Mouse (Mus musculus): ENCODE measurements around the gene Sult2a7. TPM values are rescaled to one million over a fixed set of nuclear protein-coding genes. Genes with fewer than 3 reads are reported as not detected.

Gene Sult2a7
- polyA plus RNA-seq (2014; fragmentation: Nextera tagmentation; extraction: Ambion mirVana), result not detected in 2 replicates

- WGBS, result 86% methylated on average over 4 of the region's 4 CpGs
- Histone ChIP-seq H3K27me3 (replicated peaks; ENCODE audit: control insufficient read depth, insufficient read depth, low read length) (no peaks in the 10 kb centered on the region), H3K4me3 (ENCODE audit: low read depth, low read length) (no peak within 1 kb of the TSS)
These were observed at the start of gene Sult2a7 for GRCm38 (mm10) chr7:14494130-14494529. Gene Sult2a7, minus strand, starts transcription at chr7:14494230.

GRCm38 (mm10) chr7:14525280-14525679, 31.2 kb upstream of the Sult2a7 start:
- Histone ChIP-seq H3K36me3 (ENCODE audit: control insufficient read depth, insufficient read depth, low read length) (no peaks in the 10 kb centered on the region), H3K9me3 (ENCODE audit: control insufficient read depth, low read length) (peaks cover 5% of the 10 kb centered on the region; the same call in 1 of the 2 replicates), H3K27ac (ENCODE audit: low read depth, low read length) (no peak overlapping the region), H3K4me1 (replicated peaks; ENCODE audit: control insufficient read depth, insufficient read depth, low read length) (no peaks in the 10 kb centered on the region), H3K4me3 (ENCODE audit: low read depth, low read length) (no peak overlapping the region), H3K9ac (ENCODE audit: low read depth, low read length) (no peak overlapping the region), H3K4me2 (no peak overlapping the region), H3K27me3 (replicated peaks; ENCODE audit: control insufficient read depth, insufficient read depth, low read length) (no peaks in the 10 kb centered on the region)
- ATAC-seq (replicated peaks; ENCODE audit: low FRiP score) (peak; percentile 41; the same call in 1 of the 2 replicates), DNase-seq (ENCODE audit: low spot score) (no peak)
- WGBS, result 47% methylated on average over 1 of the region's 1 CpGs

More at GRCm38 (mm10) chr7:14494130-14494529, at the start of gene Sult2a7:
- peaks cover 6% of the 10 kb centered on the region; the same call in 1 of the 2 replicates for H3K9me3 ChIP-seq (ENCODE audit: control insufficient read depth, low read length)
- no peaks in the 10 kb centered on the region for H3K36me3 ChIP-seq (ENCODE audit: control insufficient read depth, insufficient read depth, low read length)
- DNase-seq (ENCODE audit: low spot score), result no peak
- no peak within 1 kb of the TSS for H3K4me2 ChIP-seq
- no peaks in the 10 kb centered on the region for H3K4me1 ChIP-seq (replicated peaks; ENCODE audit: control insufficient read depth, insufficient read depth, low read length)
- H3K9ac ChIP-seq (ENCODE audit: low read depth, low read length), result no peak within 1 kb of the TSS
- H3K27ac ChIP-seq (ENCODE audit: low read depth, low read length), result no peak within 1 kb of the TSS
- ATAC-seq (replicated peaks; ENCODE audit: low FRiP score), result no peak

GRCm38 (mm10) chr7:14522636-14523035, 28.6 kb upstream of the Sult2a7 start:
- no peak overlapping the region for H3K4me2 ChIP-seq
- WGBS, result 70% methylated on average over 1 of the region's 1 CpGs
- peaks cover 5% of the 10 kb centered on the region; the same call in 1 of the 2 replicates for H3K9me3 ChIP-seq (ENCODE audit: control insufficient read depth, low read length)
- no peaks in the 10 kb centered on the region for H3K4me1 ChIP-seq (replicated peaks; ENCODE audit: control insufficient read depth, insufficient read depth, low read length)
- H3K36me3 ChIP-seq (ENCODE audit: control insufficient read depth, insufficient read depth, low read length), result no peaks in the 10 kb centered on the region
- no peaks in the 10 kb centered on the region for H3K27me3 ChIP-seq (replicated peaks; ENCODE audit: control insufficient read depth, insufficient read depth, low read length)
- H3K27ac ChIP-seq (ENCODE audit: low read depth, low read length), result no peak overlapping the region
- H3K4me3 ChIP-seq (ENCODE audit: low read depth, low read length), result no peak overlapping the region
- DNase-seq (ENCODE audit: low spot score), result no peak
- no peak for ATAC-seq (replicated peaks; ENCODE audit: low FRiP score)
- H3K9ac ChIP-seq (ENCODE audit: low read depth, low read length), result no peak overlapping the region

- no peak overlapping the region for H3K4me2 ChIP-seq
- H3K36me3 ChIP-seq (ENCODE audit: control insufficient read depth, insufficient read depth, low read length), result no peaks in the 10 kb centered on the region
- H3K9ac ChIP-seq (ENCODE audit: low read depth, low read length), result no peak overlapping the region
- no peaks in the 10 kb centered on the region for H3K27me3 ChIP-seq (replicated peaks; ENCODE audit: control insufficient read depth, insufficient read depth, low read length)
- 73% methylated on average over 3 of the region's 3 CpGs for WGBS
- H3K27ac ChIP-seq (ENCODE audit: low read depth, low read length), result no peak overlapping the region
- DNase-seq (ENCODE audit: low spot score), result no peak
- no peak for ATAC-seq (replicated peaks; ENCODE audit: low FRiP score)
- no peaks in the 10 kb centered on the region; the same call in 1 of the 2 replicates for H3K9me3 ChIP-seq (ENCODE audit: control insufficient read depth, low read length)
- no peaks in the 10 kb centered on the region for H3K4me1 ChIP-seq (replicated peaks; ENCODE audit: control insufficient read depth, insufficient read depth, low read length)
- H3K4me3 ChIP-seq (ENCODE audit: low read depth, low read length), result no peak overlapping the region
These were observed 24.3 kb upstream of the Sult2a7 start for GRCm38 (mm10) chr7:14518301-14518700.

GRCm38 (mm10) chr7:14492886-14493285, 1.1 kb downstream of the Sult2a7 start:
- H3K4me2 ChIP-seq, result no peak overlapping the region
- H3K9me3 ChIP-seq (ENCODE audit: control insufficient read depth, low read length), result peaks cover 6% of the 10 kb centered on the region; the same call in 1 of the 2 replicates
- H3K4me1 ChIP-seq (replicated peaks; ENCODE audit: control insufficient read depth, insufficient read depth, low read length), result no peaks in the 10 kb centered on the region
- 62% methylated on average over 3 of the region's 3 CpGs for WGBS
- ATAC-seq (replicated peaks; ENCODE audit: low FRiP score) (no peak), DNase-seq (ENCODE audit: low spot score) (no peak)
- H3K27me3 ChIP-seq (replicated peaks; ENCODE audit: control insufficient read depth, insufficient read depth, low read length), result no peaks in the 10 kb centered on the region
- H3K27ac ChIP-seq (ENCODE audit: low read depth, low read length), result no peak overlapping the region
- no peak overlapping the region for H3K4me3 ChIP-seq (ENCODE audit: low read depth, low read length)
- no peaks in the 10 kb centered on the region for H3K36me3 ChIP-seq (ENCODE audit: control insufficient read depth, insufficient read depth, low read length)
- H3K9ac ChIP-seq (ENCODE audit: low read depth, low read length), result no peak overlapping the region

GRCm38 (mm10) chr7:14446534-14446933, 47.5 kb downstream of the Sult2a7 start, which contains the start of gene Sult2a8:
Gene Sult2a8, minus strand, starts transcription at chr7:14446769.
- no peaks in the 10 kb centered on the region for H3K9me3 ChIP-seq (ENCODE audit: control insufficient read depth, low read length)
- H3K9ac ChIP-seq (ENCODE audit: low read depth, low read length), result no peak within 1 kb of the TSS
- no peaks in the 10 kb centered on the region for H3K27me3 ChIP-seq (replicated peaks; ENCODE audit: control insufficient read depth, insufficient read depth, low read length)
- H3K36me3 ChIP-seq (ENCODE audit: control insufficient read depth, insufficient read depth, low read length), result no peaks in the 10 kb centered on the region
- no peak within 1 kb of the TSS for H3K4me2 ChIP-seq
- no peak for ATAC-seq (replicated peaks; ENCODE audit: low FRiP score)
- DNase-seq (ENCODE audit: low spot score), result no peak
- no peak within 1 kb of the TSS for H3K27ac ChIP-seq (ENCODE audit: low read depth, low read length)
- H3K4me3 ChIP-seq (ENCODE audit: low read depth, low read length), result no peak within 1 kb of the TSS
- no peaks in the 10 kb centered on the region for H3K4me1 ChIP-seq (replicated peaks; ENCODE audit: control insufficient read depth, insufficient read depth, low read length)
- 71% methylated on average over 3 of the region's 3 CpGs for WGBS

GRCm38 (mm10) chr7:14439581-14439980, 54.4 kb downstream of the Sult2a7 start:
- no peak for DNase-seq (ENCODE audit: low spot score)
- Histone ChIP-seq H3K4me3 (ENCODE audit: low read depth, low read length) (no peak overlapping the region), H3K27ac (ENCODE audit: low read depth, low read length) (no peak overlapping the region), H3K27me3 (replicated peaks; ENCODE audit: control insufficient read depth, insufficient read depth, low read length) (no peaks in the 10 kb centered on the region), H3K9me3 (ENCODE audit: control insufficient read depth, low read length) (peaks cover 5% of the 10 kb centered on the region; the same call in 1 of the 2 replicates), H3K36me3 (ENCODE audit: control insufficient read depth, insufficient read depth, low read length) (no peaks in the 10 kb centered on the region), H3K9ac (ENCODE audit: low read depth, low read length) (no peak overlapping the region), H3K4me2 (no peak overlapping the region), H3K4me1 (replicated peaks; ENCODE audit: control insufficient read depth, insufficient read depth, low read length) (no peaks in the 10 kb centered on the region)
- no peak for ATAC-seq (replicated peaks; ENCODE audit: low FRiP score)

GRCm38 (mm10) chr7:14438484-14438883, 55.5 kb downstream of the Sult2a7 start:
- WGBS, result 61% methylated on average over 1 of the region's 1 CpGs
- Histone ChIP-seq H3K27ac (ENCODE audit: low read depth, low read length) (no peak overlapping the region), H3K36me3 (ENCODE audit: control insufficient read depth, insufficient read depth, low read length) (no peaks in the 10 kb centered on the region), H3K27me3 (replicated peaks; ENCODE audit: control insufficient read depth, insufficient read depth, low read length) (no peaks in the 10 kb centered on the region), H3K4me3 (ENCODE audit: low read depth, low read length) (no peak overlapping the region), H3K9me3 (ENCODE audit: control insufficient read depth, low read length) (peaks cover 5% of the 10 kb centered on the region; the same call in 1 of the 2 replicates), H3K4me2 (no peak overlapping the region), H3K4me1 (replicated peaks; ENCODE audit: control insufficient read depth, insufficient read depth, low read length) (no peaks in the 10 kb centered on the region), H3K9ac (ENCODE audit: low read depth, low read length) (no peak overlapping the region)
- DNase-seq (ENCODE audit: low spot score) (no peak), ATAC-seq (replicated peaks; ENCODE audit: low FRiP score) (peak; percentile 71)

GRCm38 (mm10) chr7:14438029-14438428, 56.0 kb downstream of the Sult2a7 start:
- no peak overlapping the region for H3K4me2 ChIP-seq
- H3K27ac ChIP-seq (ENCODE audit: low read depth, low read length), result no peak overlapping the region
- H3K4me3 ChIP-seq (ENCODE audit: low read depth, low read length), result no peak overlapping the region
- WGBS, result 66% methylated on average over 2 of the region's 2 CpGs
- H3K9ac ChIP-seq (ENCODE audit: low read depth, low read length), result no peak overlapping the region
- peaks cover 5% of the 10 kb centered on the region; the same call in 1 of the 2 replicates for H3K9me3 ChIP-seq (ENCODE audit: control insufficient read depth, low read length)
- DNase-seq (ENCODE audit: low spot score) (no peak), ATAC-seq (replicated peaks; ENCODE audit: low FRiP score) (0 out of 2 replicates have a peak, but pooled peaks have one; percentile 31)
- H3K4me1 ChIP-seq (replicated peaks; ENCODE audit: control insufficient read depth, insufficient read depth, low read length), result no peaks in the 10 kb centered on the region
- H3K36me3 ChIP-seq (ENCODE audit: control insufficient read depth, insufficient read depth, low read length), result no peaks in the 10 kb centered on the region
- H3K27me3 ChIP-seq (replicated peaks; ENCODE audit: control insufficient read depth, insufficient read depth, low read length), result no peaks in the 10 kb centered on the region
